Mouse (Mus musculus) retina, postnatal 7 days (tissue): Measurements from ENCODE around the gene 4930556J24Rik.
A peak's percentile ranks its signal among the peaks of the same experiment; 100 is the strongest.
"Not testable (repeated sequence)": the region's sequence is repeated elsewhere in the genome, so short reads cannot be mapped to it uniquely, and the experiment has no call there.

Experiments used
- DNase-seq: peaks from one replicate; pipeline ENCODE4 v3.0.0-alpha.2; 2012; ENCODE audit warnings: low read depth, low spot score

The 4930556J24Rik gene

DNA sequence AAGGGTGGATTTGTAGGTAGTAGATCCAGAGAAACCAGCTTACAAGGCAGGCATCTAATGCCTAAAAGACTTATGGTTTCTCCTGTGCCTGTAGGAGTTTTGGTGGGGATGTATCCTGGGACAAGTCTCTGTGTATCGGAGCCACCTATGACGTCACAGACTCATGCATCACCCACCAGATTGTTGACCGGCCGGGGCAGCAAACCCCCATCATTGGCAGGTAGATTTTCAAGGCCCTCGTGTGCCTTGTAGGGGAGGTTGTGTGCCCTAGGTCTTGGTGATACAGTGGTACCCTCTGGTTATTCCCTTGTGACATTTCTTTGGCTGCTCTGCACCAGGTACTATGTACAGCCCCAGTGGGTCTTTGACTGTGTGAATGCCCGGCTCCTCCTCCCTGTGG lies at the start of gene 4930556J24Rik:
Gene 4930556J24Rik (minus strand): TSS at position 101 of the 400 bp plus-strand sequence.
- DNase-seq = no peak

DNA sequence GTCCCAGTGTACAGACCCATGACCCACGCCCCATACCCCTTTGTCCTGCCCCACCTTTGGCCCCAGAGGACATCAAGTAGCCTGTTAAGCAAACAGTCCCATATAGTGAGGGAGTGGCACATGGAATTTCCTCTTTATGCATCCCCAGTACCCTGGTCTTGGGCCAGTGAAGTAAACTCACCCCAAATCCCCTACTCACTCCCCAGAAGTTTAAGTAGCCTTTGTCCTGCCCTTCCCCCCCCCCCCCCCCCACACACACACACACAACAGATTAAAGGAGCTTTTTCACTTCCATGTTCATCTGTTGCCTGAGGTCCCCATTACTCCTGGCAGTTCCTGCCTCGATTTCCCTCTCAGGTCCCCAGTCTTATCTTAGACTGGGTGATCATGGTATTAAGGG lies 46.7 kb upstream of the 4930556J24Rik start:
- no peak for DNase-seq

DNA sequence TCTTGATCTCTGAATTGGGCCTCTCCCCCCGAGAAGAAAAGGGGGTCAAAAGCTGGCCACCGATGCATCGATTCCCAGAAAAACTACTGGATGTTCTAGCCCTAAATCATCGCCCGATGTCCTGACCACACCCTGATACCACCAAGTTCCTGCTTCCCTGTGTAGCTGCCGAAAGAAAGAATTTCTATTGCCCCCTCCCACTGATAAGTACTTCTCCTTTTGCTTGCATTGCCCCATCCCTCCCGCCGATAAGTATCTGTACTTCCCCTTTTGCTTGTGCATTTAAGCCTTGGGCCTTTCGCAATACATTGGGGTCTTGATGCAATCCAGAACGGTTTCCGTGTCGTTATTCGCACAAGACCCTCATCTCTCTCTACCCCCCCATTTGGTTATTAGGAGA lies 45.5 kb upstream of the 4930556J24Rik start:
- not testable (repeated sequence) for DNase-seq

DNA sequence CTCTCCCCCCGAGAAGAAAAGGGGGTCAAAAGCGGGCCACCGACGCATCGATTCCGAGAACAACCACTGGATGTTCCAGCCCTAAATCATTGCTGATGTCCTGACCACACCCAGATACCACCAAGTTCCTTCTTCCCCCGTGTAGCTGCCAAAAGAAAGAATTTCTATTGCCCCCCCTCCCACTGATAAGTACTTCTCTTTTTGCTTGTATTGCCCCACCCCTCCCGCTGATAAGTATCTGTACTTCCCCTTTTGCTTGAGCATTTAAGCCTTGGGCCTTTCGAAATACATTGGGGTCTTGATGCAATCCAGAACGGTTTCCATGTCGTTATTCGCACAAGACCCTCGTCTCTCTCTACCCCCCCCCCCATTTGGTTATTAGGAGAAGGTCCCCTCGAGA lies 39.2 kb upstream of the 4930556J24Rik start:
- DNase-seq = not testable (repeated sequence)

DNA sequence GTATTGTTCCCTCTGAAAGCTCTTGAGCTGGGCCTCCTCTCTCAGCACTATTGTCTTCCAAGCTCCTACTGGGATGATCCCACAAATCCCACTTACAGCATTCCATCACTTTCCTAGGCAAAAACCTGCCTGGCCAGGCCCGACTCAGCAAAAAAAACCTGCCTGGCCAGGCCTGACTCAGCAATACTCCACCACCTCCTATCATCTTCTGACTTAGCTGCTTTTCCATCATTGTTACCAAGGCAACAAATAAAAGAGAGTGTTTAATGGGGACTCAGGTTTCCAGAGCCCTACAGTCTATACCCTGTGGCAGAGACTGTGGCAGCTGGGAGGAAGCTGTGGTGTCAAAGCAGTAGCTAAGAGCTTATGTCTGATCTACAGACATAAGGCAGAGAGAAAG lies 36.0 kb upstream of the 4930556J24Rik start:
- DNase-seq = no peak

DNA sequence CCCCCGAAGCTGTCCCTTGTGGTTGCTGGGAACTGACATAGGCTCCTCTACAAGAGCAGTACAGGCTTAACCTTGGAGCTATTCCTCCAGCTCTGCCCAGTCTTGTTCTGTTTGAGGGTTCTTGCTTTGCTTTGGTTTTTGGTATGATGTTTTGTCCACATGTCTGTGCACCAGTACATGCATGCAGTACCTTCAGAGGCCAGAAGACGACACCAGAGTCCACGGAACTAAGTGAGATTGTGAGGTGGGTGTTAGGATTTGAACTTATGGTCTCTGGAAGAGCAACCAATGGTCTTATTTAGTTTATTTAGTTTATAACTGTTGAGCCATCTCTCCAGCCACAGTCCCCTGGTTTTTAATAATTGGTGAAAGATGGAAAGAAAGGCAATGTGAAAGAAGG lies 29.9 kb upstream of the 4930556J24Rik start:
- DNase-seq = no peak

DNA sequence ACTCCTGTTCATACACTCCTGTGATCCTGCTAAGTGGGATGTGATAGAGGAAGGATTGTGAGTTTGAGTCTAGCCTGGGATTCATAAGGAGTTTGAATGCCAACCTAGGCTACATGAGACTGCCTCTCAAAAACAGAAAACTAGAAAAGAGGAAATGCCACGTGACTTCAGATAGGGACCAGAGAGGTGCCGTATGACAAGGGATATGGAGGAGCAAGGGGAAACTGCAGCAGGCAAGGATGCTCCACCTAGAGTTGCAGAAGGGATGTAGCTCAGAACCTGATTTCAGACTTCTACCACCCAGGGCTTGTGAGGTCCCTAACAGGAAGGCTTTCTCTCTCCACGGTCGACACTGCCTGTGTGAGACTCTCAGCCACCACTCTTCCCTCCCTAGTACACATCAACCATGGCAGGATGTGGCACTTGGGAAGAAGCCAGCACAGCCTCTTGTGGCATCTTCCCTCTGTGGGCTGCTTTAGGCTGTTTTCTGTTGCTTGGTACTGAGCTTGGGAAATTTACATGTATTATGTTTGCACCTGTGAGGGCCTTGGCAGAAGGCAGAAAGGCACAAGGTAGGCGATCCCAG lies 28.7 kb upstream of the 4930556J24Rik start:
- no peak for DNase-seq

DNA sequence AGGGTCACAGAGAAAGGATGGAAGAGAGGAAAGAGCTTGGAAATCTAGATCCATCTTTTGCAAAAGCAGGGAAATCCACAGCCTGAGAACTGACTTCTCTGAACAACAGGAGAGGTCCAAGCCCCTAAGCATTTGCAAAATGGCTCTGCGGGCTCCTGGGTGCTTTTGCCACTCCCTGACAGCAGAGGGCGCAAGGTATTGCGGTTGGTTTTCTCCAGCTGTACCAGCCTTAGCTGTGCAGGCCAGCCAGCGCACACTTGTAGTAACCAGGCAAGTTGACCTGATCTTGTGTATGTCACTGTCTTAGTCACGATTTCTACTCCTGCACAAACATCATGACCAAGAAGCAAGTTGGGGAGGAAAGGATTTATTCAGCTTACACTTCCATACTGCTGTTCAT lies 25.0 kb upstream of the 4930556J24Rik start:
- peak; percentile 62 for DNase-seq

DNA sequence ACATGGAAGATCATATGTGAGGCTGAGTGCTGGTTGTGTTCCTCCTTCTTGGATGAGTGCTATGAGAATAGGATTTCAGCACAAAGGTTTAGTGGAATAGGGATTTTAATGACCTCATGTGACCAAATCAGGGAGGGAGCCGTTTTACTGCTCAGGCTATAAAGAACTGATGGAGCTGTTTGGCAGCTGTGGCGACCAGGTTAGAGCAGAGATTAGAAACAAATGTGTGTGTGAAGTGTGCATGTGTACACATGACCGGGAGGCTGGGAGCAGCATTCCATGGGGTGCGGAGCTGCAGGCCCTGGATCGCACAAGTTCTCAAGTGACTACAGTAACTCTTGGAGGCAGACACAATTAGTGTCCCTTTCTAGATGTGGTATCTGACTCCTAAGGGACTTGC lies 23.0 kb upstream of the 4930556J24Rik start:
- no peak for DNase-seq

DNA sequence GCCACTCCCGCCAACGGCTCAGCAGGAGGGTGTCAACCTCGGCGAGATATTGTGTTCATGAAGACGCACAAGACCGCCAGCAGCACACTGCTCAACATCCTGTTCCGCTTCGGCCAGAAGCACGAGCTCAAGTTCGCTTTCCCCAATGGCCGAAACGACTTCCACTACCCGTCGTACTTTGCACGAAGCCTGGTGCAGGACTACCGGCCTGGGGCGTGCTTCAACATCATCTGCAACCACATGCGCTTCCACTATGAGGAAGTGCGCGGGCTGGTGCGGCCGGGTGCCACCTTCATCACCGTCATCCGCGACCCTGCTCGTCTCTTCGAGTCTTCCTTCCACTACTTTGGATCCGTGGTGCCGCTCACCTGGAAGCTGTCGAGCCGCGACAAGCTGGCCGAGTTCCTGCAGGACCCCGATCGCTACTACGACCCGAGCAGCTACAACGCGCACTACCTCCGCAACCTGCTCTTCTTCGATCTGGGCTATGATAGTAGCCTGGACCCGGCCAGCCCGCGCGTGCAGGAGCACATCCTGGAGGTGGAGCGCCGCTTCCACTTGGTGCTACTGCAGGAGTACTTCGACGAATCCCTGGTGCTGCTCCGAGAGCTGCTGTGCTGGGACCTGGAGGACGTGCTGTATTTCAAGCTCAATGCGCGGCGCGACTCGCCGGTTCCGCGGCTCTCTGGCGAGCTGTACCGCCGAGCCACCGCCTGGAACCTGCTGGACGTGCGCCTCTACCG lies 21.6 kb upstream of the 4930556J24Rik start:
- DNase-seq = no peak

DNA sequence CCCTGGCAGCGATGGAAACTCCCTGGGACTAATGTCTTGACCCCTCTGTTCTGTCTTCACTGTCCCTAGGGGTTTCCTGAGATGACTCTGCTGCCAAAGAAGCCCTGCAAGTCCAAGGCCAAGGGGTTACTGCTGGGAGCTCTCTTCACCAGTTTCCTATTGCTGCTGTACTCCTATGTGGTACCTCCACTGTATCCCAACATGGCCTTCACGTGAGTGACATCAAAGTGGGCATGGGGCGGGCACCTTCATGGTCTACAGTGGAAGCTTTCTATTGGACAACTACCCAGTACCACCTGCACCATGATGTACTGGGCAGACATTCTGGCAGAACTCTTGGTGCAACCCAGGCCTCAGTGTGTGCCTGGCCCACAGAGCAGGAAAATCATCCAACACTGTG lies 20.3 kb upstream of the 4930556J24Rik start:
- no peak for DNase-seq

DNA sequence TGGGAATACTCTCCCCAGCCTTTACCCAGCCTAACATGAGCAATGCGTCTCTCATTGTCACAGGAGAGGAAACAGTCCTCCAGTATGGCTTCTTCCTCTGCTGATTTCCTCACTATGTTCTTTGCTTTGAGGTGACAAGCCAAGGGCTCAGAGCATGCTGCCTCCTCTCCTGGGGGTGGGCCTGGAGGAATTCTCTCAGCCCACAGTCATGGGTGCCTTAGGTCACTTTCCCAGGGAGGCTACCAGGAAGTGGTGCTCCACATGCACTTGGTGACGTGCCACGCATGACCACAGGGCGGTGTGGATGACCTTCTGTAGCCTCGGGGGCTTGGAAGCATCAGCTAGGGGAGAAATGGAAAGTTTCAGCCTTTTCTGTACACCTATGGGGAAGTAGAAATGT lies 18.9 kb upstream of the 4930556J24Rik start:
- no peak for DNase-seq

DNA sequence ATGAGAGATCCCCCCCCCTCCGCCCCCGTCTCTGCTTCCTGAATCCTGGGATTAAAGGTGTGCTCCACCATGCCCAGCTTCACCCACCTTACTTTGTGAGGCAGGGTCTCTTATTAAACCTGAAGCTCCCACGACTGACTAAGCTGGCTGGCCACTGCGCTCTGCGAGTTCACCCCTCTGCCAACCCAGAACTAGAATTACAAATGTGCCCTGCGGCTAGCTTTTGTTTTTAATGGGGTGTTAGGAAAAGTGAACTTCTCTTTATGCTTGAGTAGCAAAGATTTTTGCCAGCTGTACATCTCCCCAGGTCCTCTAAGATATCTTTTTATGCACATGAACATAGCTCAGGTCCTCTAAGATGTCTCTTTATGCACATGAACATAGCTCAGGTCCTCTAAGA lies 17.3 kb upstream of the 4930556J24Rik start:
- no peak for DNase-seq

DNA sequence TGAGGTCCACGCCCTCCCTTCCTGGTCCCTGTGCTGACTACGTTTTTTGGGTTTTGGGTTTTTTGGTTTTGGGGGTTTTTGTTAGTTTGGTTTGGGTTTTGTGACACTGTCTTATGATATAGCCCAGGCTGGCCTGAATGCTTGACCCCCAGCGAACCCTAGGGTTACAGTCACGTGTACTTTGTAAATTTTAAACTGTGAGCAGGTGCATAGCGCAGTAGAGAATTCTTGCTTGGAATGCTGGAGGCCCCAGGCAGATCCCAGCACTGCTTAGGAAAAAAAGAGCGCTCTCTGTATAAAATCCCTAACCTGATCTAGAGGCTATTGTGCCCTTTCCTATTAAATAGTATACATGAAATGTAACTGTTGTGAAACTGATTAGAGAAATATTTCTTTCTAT lies 16.6 kb upstream of the 4930556J24Rik start:
- no peak for DNase-seq

DNA sequence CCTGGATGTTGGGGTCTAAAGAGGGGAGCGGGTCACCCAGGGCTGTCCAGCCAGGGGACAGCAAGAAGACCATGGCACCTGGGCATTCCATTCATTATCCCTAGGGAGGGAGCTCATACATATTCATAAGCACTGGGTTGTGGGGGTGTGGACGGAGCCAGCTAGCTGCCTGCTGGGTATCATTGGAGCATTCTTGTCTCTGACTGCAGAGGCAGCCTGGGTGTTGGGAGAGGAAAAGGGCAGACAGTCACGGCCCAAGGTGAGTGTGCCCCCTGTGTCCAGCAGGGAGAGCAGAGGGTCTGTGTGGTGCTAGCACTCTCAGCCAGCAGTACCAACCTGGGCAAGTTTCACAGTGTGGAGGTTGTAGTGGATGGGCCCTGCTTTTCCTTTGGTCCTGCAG lies 13.2 kb upstream of the 4930556J24Rik start:
- DNase-seq = no peak

DNA sequence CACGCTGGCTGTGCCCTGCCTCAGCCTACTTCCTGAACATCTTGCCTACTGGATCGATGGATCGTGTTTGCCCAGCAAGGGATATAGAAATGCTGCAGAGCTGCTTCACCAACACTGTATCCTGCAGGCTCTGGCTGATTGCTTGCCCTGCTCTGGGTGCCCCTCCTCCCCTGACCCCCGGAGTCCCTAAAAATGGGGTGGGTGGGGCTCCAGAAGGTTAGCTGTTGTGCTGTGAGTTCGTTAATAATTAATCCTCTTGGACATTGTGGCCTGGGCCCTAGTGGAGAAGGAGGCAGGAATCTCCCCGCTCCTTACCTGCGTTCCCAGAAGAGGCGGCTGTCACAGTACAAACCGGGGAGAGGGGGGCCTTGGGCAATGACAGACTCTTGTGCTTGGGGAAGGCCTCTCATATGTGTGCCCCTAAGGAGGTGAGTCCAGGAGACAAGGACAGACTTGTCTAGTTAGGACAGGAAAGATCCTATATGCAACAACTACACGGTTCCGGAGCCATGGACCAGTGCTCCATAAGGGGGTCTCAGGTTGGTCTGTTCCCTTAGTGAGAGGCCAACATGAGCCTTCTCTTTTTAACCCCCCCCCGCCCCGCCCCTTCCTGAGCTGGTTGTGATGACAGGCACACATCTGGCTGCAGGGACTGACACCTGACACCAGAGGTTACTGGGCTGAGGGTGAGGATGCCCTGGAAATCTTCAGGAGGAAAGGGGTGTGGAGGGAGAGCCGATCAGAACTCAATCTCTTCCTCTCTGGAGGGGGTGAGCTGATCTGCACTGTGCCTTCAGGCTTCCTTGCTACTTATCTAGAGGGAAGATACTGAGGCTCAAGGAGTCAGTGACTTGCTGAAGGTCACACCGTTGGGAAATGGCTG lies 7.5 kb upstream of the 4930556J24Rik start:
- DNase-seq = no peak

DNA sequence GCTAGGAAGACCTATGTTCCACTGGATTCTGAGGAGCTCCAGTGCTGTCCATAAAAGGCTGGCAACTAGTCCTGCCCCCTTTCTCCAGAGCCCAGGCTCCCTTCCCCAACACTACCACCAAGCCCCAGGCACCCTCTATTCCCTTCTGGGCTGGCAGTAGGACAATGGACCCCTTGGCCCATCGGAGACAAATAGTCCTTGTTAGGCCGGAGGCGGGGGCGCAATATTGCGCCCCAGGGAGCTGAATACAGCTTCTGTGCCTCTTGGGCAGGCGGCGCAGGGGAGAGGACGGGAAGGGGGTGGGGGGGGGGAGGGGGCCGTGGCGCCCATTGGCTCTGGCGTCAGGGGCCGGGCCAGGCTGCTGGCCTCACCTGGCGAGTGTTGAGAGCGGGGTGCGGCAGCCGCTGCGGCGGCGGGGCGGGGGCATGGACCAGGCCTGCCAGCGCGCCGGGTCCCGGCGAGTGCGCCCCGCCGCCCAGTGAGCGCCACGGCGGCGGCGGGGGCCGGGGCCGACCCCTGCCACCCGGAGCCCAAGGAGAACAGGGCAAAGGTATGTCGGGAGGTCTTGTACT lies 6.8 kb upstream of the 4930556J24Rik start, which contains the start of gene Gal3st1:
Gene Gal3st1 (plus strand): TSS at position 346 of the 572 bp plus-strand sequence.
- no peak for DNase-seq

DNA sequence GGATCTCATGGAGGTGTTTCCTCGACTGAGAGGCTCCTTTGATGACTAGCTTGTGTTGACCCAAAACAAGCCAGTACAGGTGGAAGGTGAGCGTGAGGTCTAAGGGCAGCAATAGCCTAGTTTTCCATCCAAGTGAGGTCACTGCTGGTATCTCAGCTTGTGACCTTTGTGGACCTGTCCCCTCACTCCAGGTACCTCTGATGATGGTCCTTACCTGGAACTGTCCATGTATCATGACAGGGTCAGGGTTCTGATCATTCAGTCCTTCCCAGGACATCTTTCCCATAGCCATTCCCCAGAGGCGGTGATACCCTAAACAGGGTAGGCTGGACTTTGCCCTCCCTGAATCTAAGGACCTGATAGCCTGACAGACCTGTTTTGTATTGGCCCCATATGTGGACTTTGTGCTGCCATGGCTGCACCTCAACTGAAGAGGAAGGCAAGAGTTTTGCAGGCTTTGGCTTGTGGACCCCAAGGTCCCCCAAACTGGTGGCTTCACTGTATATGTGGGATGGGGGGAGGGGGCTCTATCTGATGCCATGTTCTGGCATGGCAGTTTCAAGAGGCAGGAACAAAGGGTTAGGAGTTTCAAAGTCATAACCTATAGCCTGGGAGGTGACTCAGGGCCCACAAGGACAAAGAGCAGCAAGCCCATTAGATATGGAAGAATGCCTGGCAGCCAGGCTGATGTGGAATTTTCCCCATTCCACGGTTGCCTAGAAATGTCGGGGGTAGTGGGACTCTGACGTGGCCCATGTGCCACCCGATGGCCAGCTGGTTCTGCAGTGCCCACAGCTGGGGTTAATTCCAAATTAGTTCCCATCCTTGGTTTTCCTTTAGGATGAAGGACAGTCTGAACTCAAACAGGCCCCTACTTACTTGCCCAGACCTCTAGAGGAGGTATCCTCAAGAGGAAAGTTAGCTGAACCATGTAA lies 6.0 kb upstream of the 4930556J24Rik start:
- DNase-seq = no peak

DNA sequence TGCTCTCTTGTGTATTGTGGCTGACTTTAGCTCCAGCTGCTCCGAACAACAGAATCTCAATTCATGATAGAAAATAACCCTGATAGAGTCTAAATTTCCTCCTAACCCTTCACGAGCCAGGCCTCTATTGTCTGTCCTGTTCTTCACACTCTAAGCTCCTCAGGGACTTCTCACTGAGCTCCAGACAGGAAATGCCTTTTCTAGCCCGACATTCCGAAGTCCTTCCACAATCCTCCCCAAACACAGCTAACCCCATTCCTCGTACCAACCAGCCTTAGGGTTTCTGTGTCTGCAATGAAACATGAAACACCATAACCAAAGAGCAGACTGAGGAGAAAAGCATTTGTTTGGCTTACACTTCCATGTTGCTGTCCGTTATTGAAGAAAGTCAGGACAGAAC lies 5.0 kb upstream of the 4930556J24Rik start:
- no peak for DNase-seq

DNA sequence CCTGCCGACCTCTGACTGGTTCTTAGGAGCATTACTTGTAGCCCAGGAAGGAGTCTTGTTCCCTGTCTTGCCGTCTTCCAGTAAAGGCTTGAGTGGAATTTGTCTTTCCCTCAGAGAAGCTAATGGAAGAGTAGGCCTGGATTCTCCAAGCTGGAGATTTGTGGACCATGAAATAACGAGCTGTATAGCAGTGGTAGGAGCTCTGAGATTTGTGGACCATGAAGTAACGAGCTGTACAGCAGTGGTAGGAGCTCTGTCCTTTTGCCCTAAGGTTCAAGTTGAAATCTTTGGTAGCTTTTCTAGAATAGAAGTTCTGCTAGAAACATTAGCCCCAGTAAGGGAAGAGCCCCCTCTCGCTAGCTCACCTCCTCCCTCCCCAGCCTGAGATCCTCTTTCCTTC lies 1.8 kb upstream of the 4930556J24Rik start:
- no peak for DNase-seq

DNA sequence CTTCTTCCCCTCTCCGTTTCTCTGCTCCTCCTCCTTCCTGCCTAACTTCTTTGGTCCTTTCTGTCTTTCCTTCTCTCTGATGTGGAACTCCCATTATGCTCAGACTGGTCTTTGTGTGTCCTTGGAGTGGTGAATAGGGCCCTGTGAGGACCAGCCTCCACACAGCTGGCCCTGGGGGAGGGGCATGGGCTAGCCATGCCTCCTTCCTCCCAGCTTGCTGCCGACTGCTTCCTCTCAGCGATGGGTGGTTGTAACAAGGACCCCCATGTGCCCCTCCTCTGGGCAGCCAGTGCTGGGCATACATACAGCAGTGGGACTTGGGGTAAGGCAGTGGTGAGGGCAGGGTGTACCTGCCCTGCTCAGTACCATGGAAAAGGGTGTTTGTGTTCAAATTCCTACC lies 2.3 kb downstream of the 4930556J24Rik start:
- DNase-seq = no peak
